Mouse (Mus musculus) testis, adult 2 months (tissue): Measurements from ENCODE around the gene Mmp27. TPM values are rescaled to one million over a fixed set of nuclear protein-coding genes. Genes with fewer than 3 reads are reported as not detected.

Experiments used
- H3K27ac ChIP-seq: fragments of 200-500 bp; 2 replicates; pipeline ENCODE4 v1.5.1; 2012; ENCODE audit warnings: low read depth, low read length; ENCODE audit not compliant: control insufficient read depth, insufficient read depth
- H3K27me3 ChIP-seq: fragments of 200-500 bp; 2 replicates; pipeline ENCODE4 v1.6.1; 2012; ENCODE audit warnings: mild to moderate bottlenecking, low read length, moderate library complexity; ENCODE audit not compliant: control insufficient read depth, insufficient read depth
- H3K36me3 ChIP-seq: fragments of 200-500 bp; 2 replicates; pipeline ENCODE4 v1.6.1; 2012; ENCODE audit warnings: mild to moderate bottlenecking, low read length; ENCODE audit not compliant: control insufficient read depth, insufficient read depth
- H3K4me1 ChIP-seq: fragments of 200-500 bp; 2 replicates; pipeline ENCODE4 v1.6.1; 2012; ENCODE audit warnings: low read length; ENCODE audit not compliant: control insufficient read depth, insufficient read depth
- H3K4me3 ChIP-seq: fragments of 200-500 bp; 2 replicates; pipeline ENCODE4 v1.5.1; 2012; ENCODE audit warnings: low read depth, mild to moderate bottlenecking, low read length, moderate library complexity, mixed read lengths; ENCODE audit not compliant: control insufficient read depth
- CTCF ChIP-seq: fragments of 200-500 bp; IDR thresholded peaks from 2 replicates; pipeline ENCODE4 v1.5.1; 2012; ENCODE audit warnings: low read depth, mild to moderate bottlenecking, inconsistent platforms, low read length, moderate library complexity; ENCODE audit not compliant: control insufficient read depth, insufficient read depth, insufficient replicate concordance
- POLR2A ChIP-seq: fragments of 200-500 bp; IDR thresholded peaks from 2 replicates; pipeline ENCODE4 v1.6.1; 2012; ENCODE audit warnings: low read depth, mild to moderate bottlenecking, inconsistent platforms, low read length, moderate library complexity; ENCODE audit not compliant: control insufficient read depth
- polyA plus RNA-seq: library from polyadenylated mRNA; depleted of rRNA; stranded (reverse); fragments of >200 nt; gene quantifications from 2 replicates; pipeline ENCODE4 v1.2.3, GENCODE M21; 2012

The Mmp27 gene
- polyA plus RNA-seq, 1 experiment, result not detected

DNA sequence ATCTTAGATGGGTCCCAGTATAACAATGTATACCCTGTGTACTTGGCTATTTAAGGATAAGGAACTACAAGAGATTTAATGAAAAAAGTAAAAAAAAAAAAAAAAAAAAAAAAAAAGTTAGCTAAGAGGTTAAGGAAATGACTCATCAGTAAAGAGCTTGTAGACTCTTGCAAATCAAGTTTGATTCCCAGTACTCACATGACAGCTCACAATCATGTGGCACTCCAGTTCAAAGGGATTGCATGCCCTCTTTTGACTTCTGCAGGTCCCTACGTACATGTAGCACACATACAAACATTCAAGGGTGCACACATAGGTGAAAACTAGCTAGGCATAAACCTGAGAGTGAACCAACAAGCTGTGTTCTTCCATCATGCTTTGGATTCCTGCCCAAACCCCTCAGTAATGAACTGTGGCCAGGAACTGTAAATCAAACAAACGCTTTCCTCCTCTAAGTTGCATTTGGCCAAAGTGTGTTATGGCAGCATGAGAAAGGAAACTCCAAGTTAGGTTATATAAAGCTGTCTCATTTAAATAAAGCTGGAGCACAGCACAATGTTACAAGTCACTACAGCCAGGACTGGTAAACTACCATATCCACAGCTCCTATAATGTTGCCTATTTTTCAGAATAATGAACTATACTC lies 1.6 kb downstream of the Mmp27 start:
- H3K27me3 ChIP-seq, result no peaks in the 10 kb centered on the region
- no peaks in the 10 kb centered on the region for H3K36me3 ChIP-seq
- H3K27ac ChIP-seq, result no peak overlapping the region
- H3K4me3 ChIP-seq, result no peak overlapping the region
- H3K4me1 ChIP-seq, result no peaks in the 10 kb centered on the region
- TF ChIP-seq CTCF (no peak), POLR2A (no peak)

DNA sequence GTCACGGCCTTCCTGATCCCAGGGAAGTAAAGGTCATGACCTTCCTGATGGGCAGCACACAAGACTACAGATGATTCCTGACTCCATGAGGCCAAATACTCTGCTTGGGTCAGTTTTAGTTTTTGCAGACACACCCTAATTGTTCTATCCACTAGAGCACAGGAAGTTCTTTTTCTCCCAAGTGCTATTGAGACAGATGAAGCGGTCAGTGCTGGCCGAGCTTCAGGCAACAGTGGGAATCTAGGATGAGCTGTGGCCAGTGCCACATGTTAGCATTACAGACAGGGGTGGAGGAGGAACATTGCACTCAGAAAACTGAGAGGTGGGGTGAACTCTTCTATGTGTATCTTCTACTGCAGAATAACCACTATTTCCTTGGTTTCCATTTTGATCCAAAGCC lies 4.3 kb downstream of the Mmp27 start:
- no peaks in the 10 kb centered on the region for H3K4me1 ChIP-seq
- no peaks in the 10 kb centered on the region for H3K36me3 ChIP-seq
- no peak overlapping the region for H3K27ac ChIP-seq
- H3K27me3 ChIP-seq, result no peaks in the 10 kb centered on the region
- TF ChIP-seq POLR2A (no peak), CTCF (no peak)
- no peak overlapping the region for H3K4me3 ChIP-seq

DNA sequence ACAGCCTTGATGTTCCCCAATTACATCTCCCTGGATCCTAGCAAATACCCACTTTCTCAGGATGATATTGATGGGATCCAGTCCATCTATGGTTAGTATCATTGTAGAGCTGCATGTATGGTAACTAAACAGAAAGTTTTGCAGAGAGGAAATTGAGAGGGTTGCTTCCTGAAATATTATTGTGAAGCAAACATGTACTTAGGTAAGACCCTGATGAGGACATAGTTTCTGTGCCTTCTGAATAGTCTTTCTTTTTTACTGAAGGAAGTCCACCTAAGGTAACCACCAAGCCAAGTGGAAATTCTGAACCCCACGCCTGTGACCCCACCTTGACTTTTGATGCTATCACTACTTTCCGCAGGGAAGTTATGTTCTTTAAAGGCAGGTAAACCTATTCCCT lies 6.2 kb downstream of the Mmp27 start:
- Histone ChIP-seq H3K4me1 (no peaks in the 10 kb centered on the region), H3K4me3 (no peak overlapping the region), H3K27me3 (no peaks in the 10 kb centered on the region), H3K27ac (no peak overlapping the region), H3K36me3 (no peaks in the 10 kb centered on the region)
- TF ChIP-seq CTCF (no peak), POLR2A (no peak)

DNA sequence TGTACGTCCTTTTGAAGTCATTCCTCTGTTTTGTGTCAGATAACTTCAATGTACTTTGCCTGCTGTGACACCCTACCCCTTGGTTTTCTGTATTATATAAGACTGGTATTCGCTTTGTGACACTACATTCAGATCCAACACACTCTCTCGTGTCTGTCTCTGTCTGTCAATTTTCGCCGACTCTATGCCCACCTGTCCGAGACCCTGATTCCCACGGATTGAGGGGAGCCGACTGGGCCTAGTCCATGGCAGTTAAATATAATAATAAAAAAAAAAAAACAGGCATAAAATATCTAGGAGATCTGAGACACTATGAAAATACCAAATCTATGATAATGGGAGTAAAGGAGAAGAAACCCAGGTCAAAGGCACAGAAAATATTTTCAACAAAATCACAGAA lies 18.9 kb downstream of the Mmp27 start:
- Histone ChIP-seq H3K36me3 (no peaks in the 10 kb centered on the region), H3K4me3 (no peak overlapping the region), H3K27ac (no peak overlapping the region), H3K4me1 (no peaks in the 10 kb centered on the region), H3K27me3 (no peaks in the 10 kb centered on the region)
- TF ChIP-seq POLR2A (no peak), CTCF (no peak)

DNA sequence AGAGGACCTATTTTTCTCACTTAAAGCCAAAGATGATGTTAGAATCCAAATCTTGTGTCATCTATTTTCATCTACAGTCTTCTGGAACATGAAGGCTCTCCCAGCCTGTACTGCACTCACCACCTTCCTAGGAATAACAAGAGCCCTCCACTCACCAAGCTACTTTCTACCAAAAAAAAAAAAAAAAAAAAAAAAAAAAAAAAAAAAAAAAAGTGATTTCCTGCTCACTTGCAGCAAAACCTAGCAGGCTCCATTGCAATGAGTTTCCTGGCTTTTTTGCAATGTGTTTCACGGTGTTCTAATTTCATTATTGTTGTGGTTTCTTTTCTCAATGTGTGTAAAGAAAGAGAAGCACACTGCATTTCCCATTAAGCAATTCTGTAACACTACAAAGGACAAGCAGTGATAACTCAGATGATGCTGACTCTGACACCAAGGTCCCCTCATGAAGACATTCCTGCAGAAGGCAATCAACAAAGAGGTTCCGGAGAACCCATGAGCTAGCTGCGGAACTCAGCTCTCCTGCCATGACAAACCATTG lies 22.1 kb downstream of the Mmp27 start:
- no peaks in the 10 kb centered on the region for H3K36me3 ChIP-seq
- TF ChIP-seq CTCF (no peak), POLR2A (no peak)
- H3K4me3 ChIP-seq, result no peak overlapping the region
- H3K27ac ChIP-seq, result no peak overlapping the region
- H3K27me3 ChIP-seq, result no peaks in the 10 kb centered on the region
- no peaks in the 10 kb centered on the region for H3K4me1 ChIP-seq

DNA sequence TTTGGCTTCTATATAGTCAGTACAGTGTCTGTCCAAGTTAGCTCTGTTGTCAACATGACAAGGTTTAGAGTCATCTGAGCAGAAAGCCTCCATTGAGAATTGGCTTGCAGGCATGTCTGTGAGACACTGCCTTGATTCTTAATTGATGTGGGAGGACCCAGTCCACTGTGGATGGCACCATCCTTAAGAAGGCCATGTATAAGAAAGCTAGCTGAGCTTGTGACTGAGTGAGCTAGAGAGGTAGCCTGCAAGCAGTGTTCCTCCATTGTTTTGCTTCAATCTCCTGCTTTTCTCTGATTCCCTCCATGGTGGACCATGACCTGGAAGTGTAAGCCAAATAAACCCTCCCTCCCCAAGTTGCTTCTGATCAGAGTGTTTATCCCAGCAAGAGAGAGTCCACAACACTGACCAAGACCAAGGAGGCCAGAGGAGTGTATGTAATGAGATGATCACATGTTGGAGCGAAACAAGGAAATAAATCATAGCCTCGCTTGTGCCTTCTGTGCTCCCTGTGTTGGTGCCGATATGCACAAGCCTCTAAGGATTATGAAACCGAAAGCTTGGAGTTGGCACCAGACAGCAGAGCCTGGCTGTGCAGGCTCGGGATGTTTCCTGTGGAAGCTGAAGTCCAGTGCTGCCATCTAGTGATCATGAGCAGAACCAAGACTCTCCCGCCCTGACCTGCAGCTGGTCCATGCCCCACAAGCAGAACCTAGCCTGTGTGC lies 23.8 kb downstream of the Mmp27 start:
- TF ChIP-seq POLR2A (no peak), CTCF (peak; percentile 69; the same call in 1 of the 2 replicates)
- H3K27me3 ChIP-seq, result no peaks in the 10 kb centered on the region
- H3K4me3 ChIP-seq, result peak overlapping the region; percentile 65

DNA sequence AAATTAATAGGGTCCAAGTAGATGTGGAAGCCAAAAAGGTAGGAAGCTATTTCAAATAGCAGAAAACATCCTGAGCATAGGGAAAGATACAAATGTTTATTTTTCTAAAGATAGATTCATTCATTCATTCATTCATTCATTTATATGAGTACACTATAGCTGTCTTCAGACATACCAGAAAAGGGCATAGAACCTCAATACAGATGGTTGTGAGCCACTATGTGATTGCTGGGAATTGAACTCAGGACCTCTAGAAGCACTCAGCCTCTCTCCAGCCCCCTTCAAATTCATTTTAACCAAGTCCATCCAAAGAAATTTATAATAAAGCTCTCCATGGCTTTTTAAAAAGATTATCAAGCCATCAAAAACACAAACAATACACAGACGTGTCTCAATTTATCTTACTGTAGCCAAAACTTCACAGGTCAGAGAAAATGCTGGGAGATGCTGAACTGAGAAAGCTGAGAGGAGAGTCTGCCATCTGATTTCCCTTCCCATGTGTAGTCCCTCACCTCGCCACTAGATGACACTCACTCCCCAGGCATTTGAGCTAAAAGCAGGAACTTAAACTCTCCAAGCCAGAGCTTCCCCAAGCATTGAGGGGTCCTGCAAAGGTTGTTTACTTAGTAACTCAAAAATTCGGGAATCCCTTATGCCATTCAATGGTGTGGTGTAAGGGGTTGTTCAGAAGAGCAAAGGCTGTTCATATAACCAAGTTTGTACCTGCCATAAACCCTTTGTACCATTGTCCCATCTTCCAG lies 32.0 kb downstream of the Mmp27 start:
- Histone ChIP-seq H3K27ac (no peak overlapping the region), H3K4me1 (no peaks in the 10 kb centered on the region), H3K36me3 (no peaks in the 10 kb centered on the region), H3K4me3 (no peak overlapping the region), H3K27me3 (no peaks in the 10 kb centered on the region)
- TF ChIP-seq CTCF, result peak; percentile 43; the same call in 1 of the 2 replicates
- no peak for TF ChIP-seq POLR2A

More for the DNA sequence above, 23.8 kb downstream of the Mmp27 start:
- Histone ChIP-seq H3K36me3 (no peaks in the 10 kb centered on the region), H3K27ac (no peak overlapping the region), H3K4me1 (no peaks in the 10 kb centered on the region)
